Mouse (Mus musculus) forebrain, embryonic 16.5 days (tissue): ENCODE results near the gene Sidt2. TPM values are rescaled to one million over a fixed set of nuclear protein-coding genes. Genes with fewer than 3 reads are reported as not detected.

ENCODE experiments used
- ATAC-seq: fragments of 200-750 bp; cut with Nextera tagmentation; 2 replicates; pipeline ENCODE4 v1.8.0; 2017; ENCODE audit warnings: mild to moderate bottlenecking, moderate library complexity
- H3K27ac ChIP-seq: fragments of 300-500 bp; sonication (generic); 2 replicates; pipeline ENCODE4 v1.5.1; 2014; ENCODE audit warnings: low read length, control low read depth
- H3K27me3 ChIP-seq: fragments of 300-500 bp; sonication (generic); replicated peaks from 2 replicates; pipeline ENCODE4 v1.6.1; 2014; ENCODE audit warnings: low read length; ENCODE audit not compliant: control insufficient read depth, insufficient read depth
- H3K36me3 ChIP-seq: fragments of 300-500 bp; sonication (generic); 2 replicates; pipeline ENCODE4 v1.6.1; 2014; ENCODE audit not compliant: control insufficient read depth, insufficient read depth
- H3K4me1 ChIP-seq: fragments of 300-500 bp; sonication (generic); replicated peaks from 2 replicates; pipeline ENCODE4 v1.6.1; 2014; ENCODE audit warnings: low read length; ENCODE audit not compliant: control insufficient read depth, insufficient read depth
- H3K4me2 ChIP-seq: fragments of 300-500 bp; sonication (generic); 2 replicates; pipeline ENCODE4 v1.6.1; 2014; ENCODE audit warnings: mild to moderate bottlenecking, low read length, control low read depth
- H3K4me3 ChIP-seq: fragments of 300-500 bp; sonication (generic); replicated peaks from 2 replicates; pipeline ENCODE4 v1.5.1; 2014; ENCODE audit warnings: mild to moderate bottlenecking, low read length, control low read depth
- H3K9ac ChIP-seq: fragments of 300-500 bp; sonication (generic); replicated peaks from 2 replicates; pipeline ENCODE4 v1.6.1; 2014; ENCODE audit warnings: low read depth, low read length, control low read depth
- H3K9me3 ChIP-seq: fragments of 300-500 bp; sonication (generic); 2 replicates; pipeline ENCODE4 v1.6.1; 2016; ENCODE audit warnings: low read length; ENCODE audit not compliant: control insufficient read depth
- WGBS: fragments of 180-500 bp; shearing (Covaris S2); extraction: QIAGEN DNeasy Blood & Tissue Kit; methylation state at CpG from one replicate; pipeline ENCODE4 v1.1.7; 2014; 5-methylcytosine and 5-hydroxymethylcytosine counted together
- polyA plus RNA-seq: library from polyadenylated mRNA; unstranded; fragments of >200 nt; fragmentation: Nextera tagmentation; extraction: Ambion mirVana; gene quantifications from 2 replicates; pipeline ENCODE4 v1.2.1, GENCODE M21; 2015

The Sidt2 gene
- polyA plus RNA-seq = 39.6 and 42.7 TPM in 2 replicates

GRCm38 (mm10) chr9:45955107-45955963, at the start of gene Sidt2:
Gene Sidt2, minus strand, starts transcription at chr9:45955258.
- H3K9me3 ChIP-seq = no peaks in the 10 kb centered on the region
- H3K36me3 ChIP-seq = no peaks in the 10 kb centered on the region
- no peaks in the 10 kb centered on the region for H3K27me3 ChIP-seq
- H3K4me1 ChIP-seq = peaks cover 25% of the 10 kb centered on the region
- H3K4me2 ChIP-seq = peak within 1 kb of the TSS; percentile 79
- peak; percentile 99 for ATAC-seq
- H3K27ac ChIP-seq = peak within 1 kb of the TSS; percentile 62
- under 1% methylated on average over 42 of the region's 48 CpGs for WGBS
- peak within 1 kb of the TSS; percentile 87 for H3K9ac ChIP-seq
- H3K4me3 ChIP-seq = peak within 1 kb of the TSS; percentile 87

GRCm38 (mm10) chr9:46004529-46004928, 49.5 kb upstream of the Sidt2 start:
- no peaks in the 10 kb centered on the region for H3K4me1 ChIP-seq
- H3K9me3 ChIP-seq = no peaks in the 10 kb centered on the region

GRCm38 (mm10) chr9:46003729-46004128, 48.7 kb upstream of the Sidt2 start:
- H3K4me2 ChIP-seq = no peak overlapping the region
- WGBS = 9% methylated on average over 7 of the region's 7 CpGs
- no peak overlapping the region for H3K27ac ChIP-seq
- H3K9me3 ChIP-seq = no peaks in the 10 kb centered on the region
- no peak overlapping the region; the same call in 1 of the 2 replicates for H3K9ac ChIP-seq
- H3K27me3 ChIP-seq = no peaks in the 10 kb centered on the region
- H3K4me3 ChIP-seq = no peak overlapping the region
- ATAC-seq = no peak
- no peaks in the 10 kb centered on the region for H3K4me1 ChIP-seq
- no peaks in the 10 kb centered on the region for H3K36me3 ChIP-seq

More at GRCm38 (mm10) chr9:46004529-46004928, 49.5 kb upstream of the Sidt2 start:
- Histone ChIP-seq H3K27ac (no peak overlapping the region), H3K4me3 (no peak overlapping the region), H3K9ac (no peak overlapping the region), H3K4me2 (no peak overlapping the region), H3K36me3 (no peaks in the 10 kb centered on the region), H3K27me3 (no peaks in the 10 kb centered on the region)
- 61% methylated on average over 3 of the region's 3 CpGs for WGBS
- ATAC-seq = no peak

- Histone ChIP-seq H3K27me3 (no peaks in the 10 kb centered on the region), H3K36me3 (no peaks in the 10 kb centered on the region), H3K4me2 (no peak overlapping the region), H3K27ac (no peak overlapping the region), H3K4me1 (no peaks in the 10 kb centered on the region), H3K9ac (no peak overlapping the region), H3K4me3 (no peak overlapping the region), H3K9me3 (no peaks in the 10 kb centered on the region)
- ATAC-seq = no peak
- WGBS = 45% methylated on average over 4 of the region's 4 CpGs
Observed at GRCm38 (mm10) chr9:45999009-45999408, 44.0 kb upstream of the Sidt2 start.

- Histone ChIP-seq H3K27ac (peak overlapping the region; percentile 93), H3K36me3 (no peaks in the 10 kb centered on the region), H3K4me1 (peaks cover 28% of the 10 kb centered on the region), H3K9me3 (no peaks in the 10 kb centered on the region), H3K9ac (peak overlapping the region; percentile 90), H3K4me2 (peak overlapping the region; percentile 81), H3K27me3 (no peaks in the 10 kb centered on the region), H3K4me3 (peak overlapping the region; percentile 68)
- WGBS = under 1% methylated on average over 4 of the region's 4 CpGs
- ATAC-seq = peak; percentile 74
Observed at GRCm38 (mm10) chr9:45985229-45985567, 30.1 kb upstream of the Sidt2 start.

GRCm38 (mm10) chr9:45984409-45985228, 29.6 kb upstream of the Sidt2 start:
- H3K9me3 ChIP-seq = no peaks in the 10 kb centered on the region
- peak overlapping the region; percentile 93 for H3K27ac ChIP-seq
- WGBS = under 1% methylated on average over 50 of the region's 76 CpGs
- peak; percentile 97 for ATAC-seq
- peak overlapping the region; percentile 68 for H3K4me3 ChIP-seq
- H3K4me2 ChIP-seq = peak overlapping the region; percentile 81
- peaks cover 32% of the 10 kb centered on the region for H3K4me1 ChIP-seq
- no peaks in the 10 kb centered on the region for H3K36me3 ChIP-seq
- H3K9ac ChIP-seq = peak overlapping the region; percentile 90
- no peaks in the 10 kb centered on the region for H3K27me3 ChIP-seq

- Histone ChIP-seq H3K4me2 (peak overlapping the region; percentile 71), H3K27ac (peak overlapping the region; percentile 93), H3K9ac (peak overlapping the region; percentile 90), H3K4me1 (peaks cover 32% of the 10 kb centered on the region), H3K9me3 (no peaks in the 10 kb centered on the region), H3K27me3 (no peaks in the 10 kb centered on the region), H3K36me3 (no peaks in the 10 kb centered on the region), H3K4me3 (peak overlapping the region; percentile 68)
- ATAC-seq = no peak; the same call in 1 of the 2 replicates
- WGBS = under 1% methylated on average over 23 of the region's 23 CpGs
Observed at GRCm38 (mm10) chr9:45983676-45984408, 28.8 kb upstream of the Sidt2 start.

- Histone ChIP-seq H3K9me3 (no peaks in the 10 kb centered on the region), H3K4me1 (peaks cover 32% of the 10 kb centered on the region)
- ATAC-seq = no peak
Observed at GRCm38 (mm10) chr9:45981331-45981730, 26.3 kb upstream of the Sidt2 start.

GRCm38 (mm10) chr9:45980611-45981010, 25.6 kb upstream of the Sidt2 start:
- Histone ChIP-seq H3K9me3 (no peaks in the 10 kb centered on the region), H3K9ac (no peak overlapping the region), H3K4me1 (peaks cover 32% of the 10 kb centered on the region), H3K4me2 (no peak overlapping the region), H3K36me3 (no peaks in the 10 kb centered on the region), H3K27ac (no peak overlapping the region), H3K4me3 (no peak overlapping the region), H3K27me3 (no peaks in the 10 kb centered on the region)
- WGBS = 90% methylated on average over 1 of the region's 1 CpGs
- ATAC-seq = no peak

More at GRCm38 (mm10) chr9:45981331-45981730, 26.3 kb upstream of the Sidt2 start:
- Histone ChIP-seq H3K27me3 (no peaks in the 10 kb centered on the region), H3K4me3 (no peak overlapping the region), H3K27ac (no peak overlapping the region), H3K36me3 (no peaks in the 10 kb centered on the region), H3K9ac (no peak overlapping the region), H3K4me2 (no peak overlapping the region)
